Mouse (Mus musculus) inflammation-experienced regulatory T-cells, adult 6 months (primary cell): ENCODE measurements around the gene Dmpk. TPM values are rescaled to one million over a fixed set of nuclear protein-coding genes. Genes with fewer than 3 reads are reported as not detected.
"Not testable (repeated sequence)": the region's sequence is repeated elsewhere in the genome, so short reads cannot be mapped to it uniquely, and the experiment has no call there.

Experiments used
- ATAC-seq: one replicate; pipeline ENCODE4 v1.8.0; 2017
- polyA plus RNA-seq, 3 experiments: library from polyadenylated mRNA; unstranded; fragments of 100-300 nt; shearing (Covaris generic); gene quantifications; one replicate each; pipeline ENCODE4 v1.2.1; 2017

The Dmpk gene
- polyA plus RNA-seq, result not detected

- ATAC-seq, result no peak
Measured at GRCm38 (mm10) chr7:19083701-19084100, at the start of gene Dmpk. Dmpk (plus strand) TSS chr7:19083849.

GRCm38 (mm10) chr7:19044616-19045015, 39.0 kb upstream of the Dmpk start:
- no peak for ATAC-seq

- ATAC-seq, result no peak
Measured at GRCm38 (mm10) chr7:19046286-19047069, 37.2 kb upstream of the Dmpk start.

- ATAC-seq, result no peak
Measured at GRCm38 (mm10) chr7:19048006-19048527, 35.6 kb upstream of the Dmpk start.

- no peak for ATAC-seq
Measured at GRCm38 (mm10) chr7:19049252-19049651, 34.4 kb upstream of the Dmpk start.

- ATAC-seq, result no peak
Measured at GRCm38 (mm10) chr7:19050172-19050571, 33.5 kb upstream of the Dmpk start.

- no peak for ATAC-seq
Measured at GRCm38 (mm10) chr7:19051161-19051560, 32.5 kb upstream of the Dmpk start.

GRCm38 (mm10) chr7:19052345-19053135, 31.1 kb upstream of the Dmpk start:
- ATAC-seq, result no peak

GRCm38 (mm10) chr7:19053136-19053532, 30.5 kb upstream of the Dmpk start:
- ATAC-seq, result no peak

- ATAC-seq, result no peak
Measured at GRCm38 (mm10) chr7:19054047-19054776, 29.4 kb upstream of the Dmpk start, which contains the start of gene Rsph6a. Rsph6a (plus strand) TSS chr7:19054690.

- ATAC-seq, result no peak
Measured at GRCm38 (mm10) chr7:19054777-19055076, 28.9 kb upstream of the Dmpk start.

GRCm38 (mm10) chr7:19055108-19055507, 28.5 kb upstream of the Dmpk start:
- no peak for ATAC-seq

GRCm38 (mm10) chr7:19057405-19057804, 26.2 kb upstream of the Dmpk start:
- no peak for ATAC-seq

- ATAC-seq, result no peak
Measured at GRCm38 (mm10) chr7:19065896-19066295, 17.8 kb upstream of the Dmpk start.

GRCm38 (mm10) chr7:19067063-19067462, 16.6 kb upstream of the Dmpk start:
- no peak for ATAC-seq

- no peak for ATAC-seq
Measured at GRCm38 (mm10) chr7:19067935-19068334, 15.7 kb upstream of the Dmpk start.

- ATAC-seq, result no peak
Measured at GRCm38 (mm10) chr7:19068707-19069106, 14.9 kb upstream of the Dmpk start.

- no peak for ATAC-seq
Measured at GRCm38 (mm10) chr7:19069500-19069899, 14.1 kb upstream of the Dmpk start.

- ATAC-seq, result not testable (repeated sequence)
Measured at GRCm38 (mm10) chr7:19071024-19071423, 12.6 kb upstream of the Dmpk start.

GRCm38 (mm10) chr7:19073504-19073903, 10.1 kb upstream of the Dmpk start:
- ATAC-seq, result no peak

GRCm38 (mm10) chr7:19074494-19074893, 9.2 kb upstream of the Dmpk start:
- no peak for ATAC-seq

GRCm38 (mm10) chr7:19075231-19075630, 8.4 kb upstream of the Dmpk start:
- no peak for ATAC-seq
